Mouse (Mus musculus) stomach, embryonic 14.5 days (tissue): ENCODE results near the gene Runx1. TPM values are rescaled to one million over a fixed set of nuclear protein-coding genes. Genes with fewer than 3 reads are reported as not detected.

ENCODE experiments used
- ATAC-seq: fragments of 200-750 bp; cut with Nextera tagmentation; 2 replicates; pipeline ENCODE4 v1.8.0; 2017; ENCODE audit warnings: low read depth, moderate TSS enrichment; ENCODE audit not compliant: insufficient number of reproducible peaks, insufficient read depth, low FRiP score
- H3K27ac ChIP-seq: fragments of 300-500 bp; sonication (generic); 2 replicates; pipeline ENCODE4 v1.5.1; 2014; ENCODE audit warnings: mild to moderate bottlenecking, low read length, moderate library complexity, mixed read lengths
- H3K27me3 ChIP-seq: fragments of 300-500 bp; sonication (generic); 2 replicates; pipeline ENCODE4 v1.6.1; 2014; ENCODE audit warnings: low read length, control low read depth, mixed read lengths; ENCODE audit not compliant: control insufficient read depth, insufficient read depth
- H3K36me3 ChIP-seq: fragments of 300-500 bp; sonication (generic); 2 replicates; pipeline ENCODE4 v1.6.1; 2014; ENCODE audit warnings: mild to moderate bottlenecking, control low read depth, low read length, moderate library complexity, mixed read lengths; ENCODE audit not compliant: control insufficient read depth, insufficient read depth
- H3K4me1 ChIP-seq: fragments of 300-500 bp; sonication (generic); 2 replicates; pipeline ENCODE4 v1.6.1; 2014; ENCODE audit warnings: low read length, control low read depth, mixed read lengths; ENCODE audit not compliant: control insufficient read depth, insufficient read depth
- H3K4me2 ChIP-seq: fragments of 300-500 bp; sonication (generic); replicated peaks from 2 replicates; pipeline ENCODE4 v1.6.1; 2014; ENCODE audit warnings: low read depth, low read length, control low read depth
- H3K4me3 ChIP-seq: fragments of 300-500 bp; sonication (generic); 2 replicates; pipeline ENCODE4 v1.5.1; 2014; ENCODE audit warnings: low read depth, low read length, control low read depth
- H3K9ac ChIP-seq: fragments of 300-500 bp; sonication (generic); replicated peaks from 2 replicates; pipeline ENCODE4 v1.6.1; 2014; ENCODE audit warnings: low read depth, mild to moderate bottlenecking, control low read depth, low read length, moderate library complexity, mixed read lengths
- H3K9me3 ChIP-seq: fragments of 300-500 bp; sonication (generic); 2 replicates; pipeline ENCODE4 v1.6.1; 2016; ENCODE audit warnings: low read depth, low read length, control low read depth; ENCODE audit not compliant: control insufficient read depth
- WGBS: fragments of 180-500 bp; shearing (Covaris S2); extraction: QIAGEN DNeasy Blood & Tissue Kit; methylation state at CpG from one replicate; pipeline ENCODE4 v1.1.7; 2014; 5-methylcytosine and 5-hydroxymethylcytosine counted together
- polyA plus RNA-seq: library from polyadenylated mRNA; unstranded; fragments of >200 nt; fragmentation: Nextera tagmentation; extraction: Ambion mirVana; gene quantifications from 2 replicates; pipeline ENCODE4 v1.2.1, GENCODE M21; 2014

Runx1 gene
- polyA plus RNA-seq, 1 experiment from 2014 or later = 9.2 TPM

GRCm38 (mm10) chr16:92608180-92608960, 217.6 kb downstream of the Runx1 start:
- Histone ChIP-seq H3K27ac (no peak overlapping the region), H3K27me3 (no peaks in the 10 kb centered on the region), H3K4me1 (peaks cover 13% of the 10 kb centered on the region; the same call in 1 of the 2 replicates), H3K4me2 (no peak overlapping the region), H3K9ac (no peak overlapping the region), H3K4me3 (no peak overlapping the region), H3K36me3 (no peaks in the 10 kb centered on the region), H3K9me3 (no peaks in the 10 kb centered on the region)
- WGBS = 55% methylated on average over 14 of the region's 14 CpGs
- ATAC-seq = no peak

- WGBS = 83% methylated on average over 7 of the region's 7 CpGs
- Histone ChIP-seq H3K4me2 (no peak overlapping the region), H3K36me3 (no peaks in the 10 kb centered on the region), H3K4me3 (no peak overlapping the region), H3K9me3 (no peaks in the 10 kb centered on the region), H3K27me3 (no peaks in the 10 kb centered on the region), H3K9ac (no peak overlapping the region), H3K4me1 (peaks cover 13% of the 10 kb centered on the region; the same call in 1 of the 2 replicates), H3K27ac (no peak overlapping the region)
- 0 out of 2 replicates have a peak, but pooled peaks have one; percentile 14 for ATAC-seq
Observed at GRCm38 (mm10) chr16:92606491-92606965, 219.4 kb downstream of the Runx1 start.

- Histone ChIP-seq H3K36me3 (no peaks in the 10 kb centered on the region), H3K4me2 (peak overlapping the region; percentile 60), H3K4me3 (peak overlapping the region; percentile 37), H3K27me3 (no peaks in the 10 kb centered on the region), H3K4me1 (peaks cover 13% of the 10 kb centered on the region; the same call in 1 of the 2 replicates), H3K27ac (no peak overlapping the region), H3K9me3 (no peaks in the 10 kb centered on the region), H3K9ac (peak overlapping the region; percentile 46)
- WGBS = 11% methylated on average over 60 of the region's 64 CpGs
- ATAC-seq = peak; percentile 51
Observed at GRCm38 (mm10) chr16:92605606-92606490, 220.1 kb downstream of the Runx1 start.

- Histone ChIP-seq H3K9me3 (no peaks in the 10 kb centered on the region), H3K36me3 (no peaks in the 10 kb centered on the region), H3K27me3 (no peaks in the 10 kb centered on the region), H3K4me1 (0 out of 2 replicates have a peak, but pooled peaks cover 3% of the 10 kb centered on the region), H3K27ac (no peak overlapping the region), H3K9ac (no peak overlapping the region), H3K4me2 (no peak overlapping the region), H3K4me3 (no peak overlapping the region)
- ATAC-seq = no peak
- WGBS = 78% methylated on average over 11 of the region's 11 CpGs
Observed at GRCm38 (mm10) chr16:92602504-92602903, 223.4 kb downstream of the Runx1 start.

- H3K36me3 ChIP-seq = no peaks in the 10 kb centered on the region
- no peak overlapping the region for H3K4me2 ChIP-seq
- no peak overlapping the region for H3K27ac ChIP-seq
- H3K4me3 ChIP-seq = no peak overlapping the region
- H3K27me3 ChIP-seq = no peaks in the 10 kb centered on the region
- H3K9me3 ChIP-seq = no peaks in the 10 kb centered on the region
- whole genome bisulfite sequencing = 78% methylated on average over 9 of the region's 9 CpGs
- 0 out of 2 replicates have a peak, but pooled peaks cover 3% of the 10 kb centered on the region for H3K4me1 ChIP-seq
- ATAC-seq = no peak
- H3K9ac ChIP-seq = no peak overlapping the region
Observed at GRCm38 (mm10) chr16:92601270-92601826, 224.6 kb downstream of the Runx1 start.

GRCm38 (mm10) chr16:92599451-92599850, 226.5 kb downstream of the Runx1 start:
- Histone ChIP-seq H3K4me3 (no peak overlapping the region), H3K9ac (no peak overlapping the region), H3K27me3 (no peaks in the 10 kb centered on the region), H3K4me2 (no peak overlapping the region), H3K27ac (no peak overlapping the region), H3K4me1 (no peaks in the 10 kb centered on the region), H3K9me3 (no peaks in the 10 kb centered on the region), H3K36me3 (no peaks in the 10 kb centered on the region)
- WGBS = 72% methylated on average over 11 of the region's 11 CpGs
- no peak for ATAC-seq

- Histone ChIP-seq H3K9ac (no peak overlapping the region), H3K27me3 (no peaks in the 10 kb centered on the region), H3K27ac (no peak overlapping the region), H3K36me3 (no peaks in the 10 kb centered on the region), H3K4me3 (no peak overlapping the region), H3K4me2 (no peak overlapping the region), H3K4me1 (no peaks in the 10 kb centered on the region), H3K9me3 (no peaks in the 10 kb centered on the region)
- ATAC-seq = no peak
- WGBS = 74% methylated on average over 11 of the region's 11 CpGs
Observed at GRCm38 (mm10) chr16:92597655-92598054, 228.3 kb downstream of the Runx1 start.

GRCm38 (mm10) chr16:92592207-92592606, 233.7 kb downstream of the Runx1 start:
- ATAC-seq = no peak
- no peak overlapping the region for H3K27ac ChIP-seq
- WGBS = 41% methylated on average over 6 of the region's 6 CpGs
- no peaks in the 10 kb centered on the region for H3K4me1 ChIP-seq
- H3K4me2 ChIP-seq = no peak overlapping the region
- H3K9ac ChIP-seq = no peak overlapping the region
- H3K36me3 ChIP-seq = no peaks in the 10 kb centered on the region
- no peaks in the 10 kb centered on the region for H3K27me3 ChIP-seq
- no peaks in the 10 kb centered on the region for H3K9me3 ChIP-seq
- no peak overlapping the region for H3K4me3 ChIP-seq
